Mouse (Mus musculus) mature B cell (primary cell): ENCODE measurements around the gene Alk.

Source experiments
- in situ Hi-C: fragments of 300-500 bp; cut with MboI; formaldehyde crosslinking; loops from 2 replicates; pipeline ENCODE4 v1.14.3; 2019

Gene Alk

DNA sequence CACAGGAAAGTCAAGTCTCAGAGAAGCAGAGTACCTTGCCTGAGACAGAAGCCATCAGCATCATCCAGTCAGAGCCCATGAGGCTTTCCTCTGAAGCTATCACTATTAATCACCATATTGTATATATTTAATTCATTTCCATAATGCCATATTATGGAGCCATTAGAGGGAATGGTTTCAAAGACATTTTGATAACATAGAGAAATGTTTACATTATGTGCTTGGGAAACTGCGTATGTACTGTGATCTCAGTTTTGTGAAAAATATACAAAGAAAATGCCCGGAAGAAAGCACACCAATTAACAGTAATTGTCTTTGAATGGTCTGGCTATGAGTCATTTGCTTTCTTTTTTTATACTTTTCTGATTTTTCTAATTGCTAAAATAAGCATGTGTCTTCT, 203.1 kb downstream of the Alk start:
- in situ Hi-C loops, result no loop called here

- in situ Hi-C loops, result no loop called here
Observed at GRCm38 (mm10) chr17:72399331-72400059, 204.9 kb downstream of the Alk start.

DNA sequence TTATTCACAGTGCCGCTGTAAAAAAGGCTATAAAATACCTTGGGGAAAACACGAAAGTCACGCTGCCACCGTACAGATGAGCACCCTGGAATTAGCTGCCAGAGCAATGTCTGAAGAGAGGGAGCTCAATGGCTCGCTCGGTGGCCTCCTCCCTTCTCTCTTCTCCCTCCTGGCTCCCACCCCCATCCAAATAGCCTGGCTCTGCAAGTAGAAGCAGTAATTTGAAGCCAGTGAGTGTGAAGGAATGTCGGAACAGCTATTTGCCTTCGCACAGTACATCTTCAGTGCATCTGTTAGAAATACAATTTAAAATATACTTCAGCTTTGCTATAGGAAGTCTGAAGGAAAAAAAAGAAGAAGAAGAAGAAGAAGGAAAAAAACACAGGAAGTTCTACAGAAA, 208.5 kb downstream of the Alk start:
- in situ Hi-C loops, result no loop called here

GRCm38 (mm10) chr17:72368991-72369390, 235.4 kb downstream of the Alk start:
- in situ Hi-C loops, result no loop called here

GRCm38 (mm10) chr17:72362811-72363496, 241.5 kb downstream of the Alk start:
- in situ Hi-C loops, result no loop called here

DNA sequence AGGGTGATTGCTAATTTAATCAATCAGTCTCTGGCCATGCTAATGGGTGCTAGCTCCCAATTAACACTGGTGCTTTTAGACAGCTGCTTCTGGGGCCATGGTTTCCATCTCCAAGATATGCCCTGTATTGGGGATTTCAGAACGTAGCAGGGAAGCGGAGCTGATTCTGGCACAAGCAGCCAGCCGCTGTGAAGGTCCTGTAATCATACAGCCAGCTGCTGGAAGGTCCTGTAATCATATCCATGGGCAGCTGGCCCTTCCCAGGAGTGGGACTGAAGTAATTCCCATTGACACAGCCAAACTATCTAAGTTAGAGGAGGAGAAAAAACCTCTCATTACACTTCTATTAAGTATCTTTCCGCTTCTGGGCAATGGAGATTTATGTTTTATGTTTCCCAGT, 242.5 kb downstream of the Alk start:
- in situ Hi-C loops, result no loop called here

- in situ Hi-C loops, result no loop called here
Observed at GRCm38 (mm10) chr17:72356759-72357302, 247.6 kb downstream of the Alk start.

DNA sequence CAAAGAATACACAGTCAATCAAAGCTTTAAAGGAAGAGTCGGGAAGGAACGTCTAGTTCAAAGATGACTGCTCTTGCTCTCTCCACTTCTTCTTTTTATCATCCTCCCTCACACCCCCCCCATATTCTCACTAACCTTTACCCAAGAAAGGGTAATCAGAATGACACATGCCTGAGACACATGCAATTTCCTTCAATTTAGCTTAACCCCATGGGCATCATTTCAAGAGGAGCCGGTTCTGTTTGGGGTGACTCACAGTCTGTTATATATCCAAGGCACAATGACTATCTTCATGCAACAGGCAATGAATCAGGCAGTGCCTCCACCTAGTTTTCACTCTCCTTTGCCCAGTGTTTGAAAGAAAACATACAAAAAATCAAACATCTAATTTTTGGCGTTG, 265.0 kb downstream of the Alk start:
- in situ Hi-C loops, result no loop called here

- in situ Hi-C loops, result no loop called here
Observed at GRCm38 (mm10) chr17:72332909-72333308, 271.5 kb downstream of the Alk start.

DNA sequence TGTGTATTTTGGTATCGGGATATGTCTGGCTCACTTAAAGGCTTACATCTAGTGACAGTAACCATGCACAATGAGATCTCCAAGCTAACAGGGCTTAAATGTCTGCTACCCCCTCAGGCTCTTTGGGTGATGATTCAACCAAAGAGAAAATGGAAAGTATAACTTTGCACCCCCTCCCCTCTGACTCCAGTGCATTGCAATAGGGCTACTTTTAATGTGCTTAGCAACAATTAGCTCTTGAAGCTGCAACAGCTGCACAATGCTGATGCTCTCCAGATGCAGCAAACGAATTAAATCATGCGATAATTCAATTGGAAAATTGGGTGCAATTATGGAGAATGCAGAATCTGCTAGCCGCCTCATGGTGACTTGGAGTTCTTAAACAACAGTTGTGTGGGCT, 278.5 kb downstream of the Alk start:
- in situ Hi-C loops, result no loop called here

GRCm38 (mm10) chr17:72319576-72319975, 284.9 kb downstream of the Alk start:
- in situ Hi-C loops, result no loop called here

GRCm38 (mm10) chr17:72299651-72300050, 304.8 kb downstream of the Alk start:
- in situ Hi-C loops, result no loop called here

- in situ Hi-C loops, result no loop called here
Observed at GRCm38 (mm10) chr17:72296349-72296748, 308.1 kb downstream of the Alk start.

- in situ Hi-C loops, result no loop called here
Observed at GRCm38 (mm10) chr17:72293267-72293580, 311.2 kb downstream of the Alk start.

DNA sequence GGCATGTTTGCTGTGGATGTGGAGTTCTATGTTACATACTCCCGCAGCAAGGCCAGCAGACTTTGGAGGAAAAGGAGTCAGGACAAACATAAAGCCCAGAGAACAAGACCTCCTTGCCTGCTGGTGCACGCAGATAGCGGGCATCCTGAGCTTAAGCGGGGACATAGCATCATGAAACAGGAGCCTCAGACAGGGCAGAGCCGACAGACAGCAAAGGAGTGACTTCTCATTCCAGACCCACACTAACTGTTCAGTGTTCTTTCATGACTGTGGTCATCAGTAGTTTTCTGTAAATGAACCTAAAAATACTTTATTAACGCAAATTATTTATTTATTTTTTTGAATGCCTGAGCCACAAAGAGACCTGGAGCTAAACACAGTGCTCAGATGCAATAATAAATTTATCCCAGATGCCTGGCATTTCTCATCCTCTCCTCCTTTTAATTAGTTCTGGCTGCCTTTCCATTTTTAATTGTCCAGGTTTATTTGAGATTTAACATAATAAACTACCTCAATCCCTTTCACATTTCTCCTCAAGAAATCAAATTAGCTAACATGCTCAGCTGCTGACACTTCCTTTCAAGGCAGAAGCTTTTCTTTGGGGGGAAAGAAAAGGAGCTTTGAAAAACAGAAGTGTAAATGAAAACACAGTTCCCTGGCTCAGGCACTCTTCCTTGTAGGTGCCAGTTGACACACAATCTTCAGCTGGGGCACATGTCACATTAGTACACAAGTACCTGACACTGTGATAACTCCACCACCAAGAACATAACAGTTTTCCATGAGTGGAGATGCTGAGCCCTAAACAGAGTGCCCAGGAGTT, 311.8 kb downstream of the Alk start:
- in situ Hi-C loops, result no loop called here

DNA sequence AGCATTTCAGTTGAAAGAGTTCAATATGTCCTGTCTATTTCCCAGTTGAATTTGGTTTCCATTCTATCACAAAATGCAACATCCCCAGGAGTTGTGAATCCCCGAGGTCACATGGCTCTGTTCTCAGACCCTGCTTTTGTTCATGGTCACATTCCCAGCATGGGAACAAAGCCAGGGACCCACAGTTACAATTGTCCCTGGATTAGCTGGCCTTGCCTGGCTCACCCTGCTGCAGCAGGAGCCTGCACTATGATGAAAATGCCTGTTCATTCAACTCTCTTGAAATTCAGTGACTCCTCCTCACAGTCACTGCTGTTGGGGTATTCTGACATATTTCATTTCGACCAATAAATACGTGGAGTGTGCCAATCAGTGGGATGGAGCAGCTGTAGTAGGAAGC, 318.5 kb downstream of the Alk start:
- in situ Hi-C loops, result no loop called here

DNA sequence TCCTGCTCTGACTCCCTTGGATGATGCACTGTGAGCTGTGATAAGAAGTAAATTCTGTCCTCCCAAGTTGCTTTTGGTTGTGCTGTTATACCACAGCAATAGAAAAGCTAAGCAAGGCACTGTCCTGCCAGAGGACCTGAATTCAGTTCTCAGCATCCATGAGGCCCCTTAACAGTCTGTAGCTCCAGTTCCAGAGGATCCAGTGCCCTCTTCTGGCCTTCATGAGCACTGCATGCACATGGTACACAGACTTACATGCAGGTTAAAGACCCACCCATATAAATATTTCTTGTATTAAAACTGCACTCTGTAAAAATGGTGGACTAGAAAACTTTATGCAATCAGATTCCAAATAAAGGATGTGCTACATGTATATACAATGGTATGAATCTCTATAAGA, 326.1 kb downstream of the Alk start:
- in situ Hi-C loops, result no loop called here

DNA sequence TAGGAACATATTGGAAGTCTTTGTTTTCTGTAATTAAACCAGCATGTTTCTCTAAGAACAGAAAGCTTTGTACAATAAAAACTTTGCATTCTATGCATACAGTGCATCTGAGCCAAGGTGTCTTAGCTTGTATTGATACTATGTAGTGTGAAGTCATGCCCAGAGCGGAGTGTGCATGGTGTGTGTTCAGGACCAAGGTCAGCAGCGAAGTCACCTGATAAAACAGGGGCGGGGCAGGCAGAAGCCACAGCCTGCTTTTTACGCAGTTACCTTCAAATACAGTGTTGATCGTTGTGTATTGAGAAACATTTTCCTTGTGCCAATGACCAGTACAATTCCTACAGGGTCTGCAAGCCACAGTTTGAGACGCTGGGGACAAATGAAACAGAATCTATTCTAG, 327.6 kb downstream of the Alk start:
- in situ Hi-C loops, result no loop called here

DNA sequence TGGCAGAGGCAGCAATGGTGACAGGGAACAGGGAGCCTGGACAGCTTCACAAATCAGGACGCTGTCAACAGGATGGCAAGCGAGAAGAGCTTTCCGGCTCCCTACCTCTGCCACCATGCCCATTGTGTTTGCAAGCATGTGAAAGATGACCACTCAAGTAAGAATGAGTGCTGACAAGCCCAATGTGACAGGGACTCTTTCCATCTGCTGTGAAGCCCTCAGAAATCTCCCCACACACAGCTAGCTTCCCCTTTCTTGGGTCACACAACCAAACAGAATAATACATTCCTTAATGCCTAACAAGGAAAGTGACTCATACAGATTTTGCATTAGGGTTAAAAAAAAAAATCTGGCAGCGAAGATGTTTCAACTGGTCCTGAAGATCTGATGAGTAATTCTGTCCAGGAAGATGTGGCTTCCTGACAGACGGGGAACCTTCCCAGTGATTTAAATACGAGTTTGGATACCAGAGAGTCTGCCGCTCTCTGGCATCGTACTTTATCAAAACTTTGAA, 329.0 kb downstream of the Alk start:
- in situ Hi-C loops, result no loop called here

- in situ Hi-C loops, result no loop called here
Observed at GRCm38 (mm10) chr17:72274205-72274604, 330.2 kb downstream of the Alk start.

- in situ Hi-C loops, result no loop called here
Observed at GRCm38 (mm10) chr17:72271640-72272039, 332.8 kb downstream of the Alk start.

GRCm38 (mm10) chr17:72268529-72268928, 335.9 kb downstream of the Alk start:
- in situ Hi-C loops, result no loop called here
